Mouse (Mus musculus): ENCODE data around the gene Gm45902. TPM values are rescaled to one million over a fixed set of nuclear protein-coding genes. Genes with fewer than 3 reads are reported as not detected.

Gene Gm45902
- total RNA-seq, 2 experiments from 2014 or later, result 3.4 to 5.4 TPM

Other genes with a start within 250 kb of the Gm45902 start
- 10 to 100 TPM; 83.6 to 97.7 TPM for gene Nmt2, start 228.6 kb downstream of the Gm45902 start, total RNA-seq (2021)
- 1 to 10 TPM; 7.9 to 8.6 TPM for gene Rpp38, start 180.1 kb downstream of the Gm45902 start, total RNA-seq (2021)
- gene Acbd7, start 176.6 kb downstream of the Gm45902 start, total RNA-seq (2021), result 1 to 10 TPM in 1 of 2 experiments, not detected in 1; 1.8 TPM
- gene Olah, start 115.6 kb downstream of the Gm45902 start, total RNA-seq (2021), result not detected
- gene Meig1, start 90.1 kb downstream of the Gm45902 start, total RNA-seq (2021), result 1 to 10 TPM; 2.1 to 2.3 TPM
- gene Dclre1c, start 88.7 kb downstream of the Gm45902 start, total RNA-seq (2021), result 10 to 100 TPM in 1 of 2 experiments, 1 to 10 TPM in 1; 8.8 to 15.5 TPM
- 1 to 10 TPM; 3.2 to 4.4 TPM for gene Suv39h2, start 37.8 kb downstream of the Gm45902 start, total RNA-seq (2021)
- 10 to 100 TPM; 41.4 to 48.2 TPM for gene Hspa14, start within 50 bp of the Gm45902 start, total RNA-seq (2021)
- gene Cdnf, start 240 bp upstream of the Gm45902 start, total RNA-seq (2021), result 1 to 10 TPM; 1.2 to 1.6 TPM
- gene Fam107b, start 57.7 kb upstream of the Gm45902 start, total RNA-seq (2021), result 10 to 100 TPM in 1 of 2 experiments, 1 to 10 TPM in 1; 6.4 to 11.9 TPM

Measured in left cerebral cortex, postnatal 36 days (tissue).